Mouse (Mus musculus): ENCODE measurements around the gene Fam160a1. TPM values are rescaled to one million over a fixed set of nuclear protein-coding genes. Genes with fewer than 3 reads are reported as not detected.

The Fam160a1 gene
- total and polyA plus RNA-seq, 3 experiments, result 4.5 to 9.3 (median 8.9) TPM

GRCm38 (mm10) chr3:85827283-85827682 lies 10.2 kb upstream of the Fam160a1 start:
- no peak for DNase-seq

- no peak for DNase-seq
Measured at GRCm38 (mm10) chr3:85820839-85821548, 3.9 kb upstream of the Fam160a1 start.

- no peak for DNase-seq
Measured at GRCm38 (mm10) chr3:85819319-85819718, 2.2 kb upstream of the Fam160a1 start.

- DNase-seq, result peak; percentile 86
Measured at GRCm38 (mm10) chr3:85814241-85814640, 2.9 kb downstream of the Fam160a1 start.

GRCm38 (mm10) chr3:85813101-85814014 lies 3.7 kb downstream of the Fam160a1 start:
- peak; percentile 35 for DNase-seq

GRCm38 (mm10) chr3:85812010-85812409 lies 5.1 kb downstream of the Fam160a1 start:
- DNase-seq, result no peak

- DNase-seq, result no peak
Measured at GRCm38 (mm10) chr3:85793166-85793565, 23.9 kb downstream of the Fam160a1 start.

- DNase-seq, result no peak
Measured at GRCm38 (mm10) chr3:85789748-85790147, 27.3 kb downstream of the Fam160a1 start.

GRCm38 (mm10) chr3:85786501-85786900 lies 30.6 kb downstream of the Fam160a1 start:
- no peak for DNase-seq

GRCm38 (mm10) chr3:85780906-85781305 lies 36.2 kb downstream of the Fam160a1 start:
- DNase-seq, result no peak

- DNase-seq, result no peak
Measured at GRCm38 (mm10) chr3:85780332-85780731, 36.8 kb downstream of the Fam160a1 start.

- DNase-seq, result peak; percentile 35
Measured at GRCm38 (mm10) chr3:85777841-85778240, 39.2 kb downstream of the Fam160a1 start.

GRCm38 (mm10) chr3:85777356-85777755 lies 39.7 kb downstream of the Fam160a1 start:
- no peak for DNase-seq

- no peak for DNase-seq
Measured at GRCm38 (mm10) chr3:85776707-85777106, 40.4 kb downstream of the Fam160a1 start.

- no peak for DNase-seq
Measured at GRCm38 (mm10) chr3:85776126-85776525, 41.0 kb downstream of the Fam160a1 start.

- peak; percentile 50 for DNase-seq
Measured at GRCm38 (mm10) chr3:85773886-85774285, 43.2 kb downstream of the Fam160a1 start.

GRCm38 (mm10) chr3:85773425-85773824 lies 43.7 kb downstream of the Fam160a1 start:
- DNase-seq, result peak; percentile 20

GRCm38 (mm10) chr3:85764937-85765337 lies 52.2 kb downstream of the Fam160a1 start:
- no peak for DNase-seq

- DNase-seq, result no peak
Measured at GRCm38 (mm10) chr3:85764008-85764834, 52.9 kb downstream of the Fam160a1 start.

GRCm38 (mm10) chr3:85757944-85758343 lies 59.1 kb downstream of the Fam160a1 start:
- no peak for DNase-seq

GRCm38 (mm10) chr3:85757435-85757834 lies 59.7 kb downstream of the Fam160a1 start:
- no peak for DNase-seq

- no peak for DNase-seq
Measured at GRCm38 (mm10) chr3:85749348-85749747, 67.7 kb downstream of the Fam160a1 start.

Data from adrenal gland, adult 2 months (tissue).